Mouse (Mus musculus) liver, postnatal 0 days (tissue): ENCODE measurements around the gene Pnmt.

Experiments used
- CTCF ChIP-seq: sonication (generic); IDR thresholded peaks from 2 replicates; pipeline ENCODE4 v1.5.1; 2016; ENCODE audit warnings: antibody characterized with exemption, low read depth
- EP300 ChIP-seq: IDR thresholded peaks from 2 replicates; pipeline ENCODE4 v1.6.1; 2016; ENCODE audit warnings: antibody characterized with exemption, low read depth, mild to moderate bottlenecking

- no peak for TF ChIP-seq CTCF
- no peak for TF ChIP-seq EP300
Measured at GRCm38 (mm10) chr11:98428436-98428835, 42.2 kb downstream of the Pnmt start.
